Mouse (Mus musculus): Measurements from ENCODE around the gene Aurkb.

Aurkb gene

DNA sequence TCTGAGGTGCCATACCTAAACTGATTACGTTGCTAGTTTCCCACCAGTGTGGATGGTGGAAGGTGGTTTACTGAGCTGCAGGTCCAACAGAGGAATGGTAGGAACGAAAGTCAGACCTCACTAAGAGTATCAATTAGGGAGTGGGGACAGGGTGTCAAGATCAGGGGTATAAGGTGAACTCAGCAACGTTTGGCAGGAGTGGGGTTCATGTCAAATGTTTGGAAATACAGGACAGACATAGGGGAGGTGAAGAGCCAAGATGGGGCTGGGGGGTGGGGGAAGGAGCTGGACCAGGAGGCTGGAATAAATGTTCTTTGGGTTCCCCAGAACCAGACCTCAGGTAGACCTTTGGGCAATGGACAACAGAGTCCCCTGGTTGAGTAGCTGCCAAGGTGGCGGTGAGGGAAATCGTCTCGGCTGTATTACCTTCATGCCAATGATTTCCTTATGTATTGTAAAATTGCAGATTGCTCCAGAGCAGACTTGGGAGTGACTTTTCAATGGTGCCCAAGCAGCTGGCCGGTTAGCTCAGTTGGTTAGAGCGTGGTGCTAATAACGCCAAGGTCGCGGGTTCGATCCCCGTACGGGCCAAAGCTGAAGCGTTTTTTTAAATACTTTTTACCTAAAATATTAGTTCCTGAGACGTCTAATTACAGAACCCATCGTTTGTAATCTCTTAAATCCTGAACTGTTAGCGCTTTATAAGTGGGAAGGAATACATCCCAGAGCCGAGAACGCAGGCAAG lies 8.8 kb upstream of the Aurkb start:
- DNase-seq (ENCODE audit: low read depth, low spot score): peak; percentile 90

DNA sequence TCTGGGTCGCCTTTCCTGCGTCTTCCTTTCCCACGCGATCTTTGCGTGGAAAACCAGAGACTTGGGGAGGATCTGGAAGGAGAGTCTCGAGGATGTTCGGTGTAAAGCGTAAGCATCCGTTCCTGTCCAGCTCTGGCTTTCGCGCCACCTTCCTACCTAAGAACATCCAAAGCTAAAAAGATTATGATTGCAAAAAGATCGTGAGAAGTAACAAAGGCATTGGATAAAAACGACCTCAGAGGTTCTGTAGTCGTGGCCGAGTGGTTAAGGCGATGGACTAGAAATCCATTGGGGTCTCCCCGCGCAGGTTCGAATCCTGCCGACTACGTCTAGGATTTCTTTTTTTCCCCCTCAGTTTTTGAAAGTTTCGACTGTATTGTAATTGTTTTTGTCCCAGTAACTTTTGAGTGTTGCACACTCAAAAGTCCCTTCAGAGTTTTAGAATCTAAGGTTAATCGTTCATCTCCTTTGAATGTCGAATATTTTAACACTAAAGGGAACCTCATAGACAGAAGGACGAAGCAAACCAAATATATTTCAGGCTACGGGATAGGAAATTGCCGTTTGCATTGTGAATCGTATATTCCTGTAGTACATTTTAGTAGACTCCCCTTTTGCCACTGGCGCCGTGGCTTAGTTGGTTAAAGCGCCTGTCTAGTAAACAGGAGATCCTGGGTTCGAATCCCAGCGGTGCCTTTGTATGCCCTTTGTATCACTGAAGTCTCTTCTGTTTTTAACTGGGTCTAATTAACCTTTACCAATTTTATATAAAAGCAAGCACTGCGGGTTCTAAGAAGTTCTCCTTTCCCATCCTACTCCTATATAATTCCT lies 8.0 kb upstream of the Aurkb start:
- DNase-seq (ENCODE audit: low read depth, low spot score): peak; percentile 96

DNA sequence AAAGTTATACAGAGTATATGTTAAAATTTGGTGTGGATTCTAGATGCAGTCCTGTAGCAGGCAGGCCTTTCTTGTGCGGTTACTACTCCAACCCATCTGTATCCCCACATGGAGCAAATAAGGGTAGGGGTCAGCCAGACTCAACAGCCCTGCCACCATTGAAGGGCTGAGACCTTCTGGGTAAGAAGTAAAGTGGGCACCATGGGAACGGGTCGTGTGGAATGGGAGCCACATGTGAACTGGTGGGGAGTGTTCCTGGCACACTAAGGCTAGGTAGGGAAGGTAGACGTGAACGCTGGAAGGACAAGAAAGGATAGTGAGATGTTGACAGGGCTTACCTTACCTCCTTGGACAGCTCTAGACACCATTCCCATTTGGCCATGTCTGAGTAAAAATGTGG lies 7.3 kb upstream of the Aurkb start:
- DNase-seq (ENCODE audit: low read depth, low spot score): no peak

DNA sequence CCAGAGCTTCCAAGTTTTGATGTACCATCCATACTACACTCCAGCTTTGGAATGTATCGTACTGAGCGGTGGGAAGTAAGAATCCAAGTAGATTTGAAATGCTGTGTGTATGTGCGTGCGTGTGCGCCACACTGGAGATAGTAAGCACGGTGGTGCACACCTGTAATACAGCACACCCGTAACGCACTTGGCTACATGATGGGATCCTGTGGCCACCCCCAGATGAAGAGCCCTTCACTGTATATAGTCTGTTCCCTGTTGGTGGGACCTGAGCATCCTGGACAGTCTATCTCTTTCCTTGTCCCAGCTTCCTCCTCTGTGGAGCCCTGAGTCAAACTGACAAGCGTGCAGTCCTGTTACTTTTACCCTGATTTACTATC lies 938 bp downstream of the Aurkb start:
- peak; percentile 28 for DNase-seq (ENCODE audit: low read depth, low spot score)

DNA sequence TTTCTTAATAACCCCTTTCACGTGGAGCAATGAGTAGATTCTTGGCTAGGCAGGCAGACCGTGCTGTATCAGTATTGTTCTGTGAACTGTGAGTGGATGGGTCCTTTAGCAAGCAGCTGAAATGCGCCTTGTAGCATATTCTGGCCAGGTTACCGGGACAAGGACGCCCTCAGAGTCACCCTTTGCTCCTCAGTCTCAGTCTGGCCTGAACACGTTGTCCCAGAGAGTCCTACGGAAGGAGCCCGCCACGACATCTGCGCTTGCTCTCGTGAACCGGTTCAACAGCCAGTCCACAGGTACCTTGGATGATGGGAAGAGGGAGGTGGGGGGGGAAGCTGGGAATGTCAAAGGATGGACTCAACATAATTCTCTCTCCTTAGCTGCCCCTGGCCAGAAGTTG lies 2.1 kb downstream of the Aurkb start:
- no peak for DNase-seq (ENCODE audit: low read depth, low spot score)

DNA sequence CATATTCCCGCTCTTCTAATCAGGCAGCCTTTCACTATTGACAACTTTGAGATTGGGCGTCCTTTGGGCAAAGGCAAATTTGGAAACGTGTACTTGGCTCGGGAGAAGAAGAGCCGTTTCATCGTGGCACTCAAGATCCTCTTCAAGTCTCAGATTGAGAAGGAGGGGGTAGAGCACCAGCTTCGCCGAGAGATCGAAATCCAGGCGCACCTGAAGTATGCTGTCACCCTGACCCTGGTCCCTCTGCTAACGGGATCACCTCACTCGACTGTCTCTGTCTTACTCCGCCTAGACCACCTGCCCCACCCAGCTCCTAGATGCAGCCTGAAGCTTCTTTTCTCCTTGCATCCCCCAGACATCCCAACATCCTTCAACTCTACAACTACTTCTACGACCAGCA lies 2.7 kb downstream of the Aurkb start:
- DNase-seq (ENCODE audit: low read depth, low spot score): no peak

DNA sequence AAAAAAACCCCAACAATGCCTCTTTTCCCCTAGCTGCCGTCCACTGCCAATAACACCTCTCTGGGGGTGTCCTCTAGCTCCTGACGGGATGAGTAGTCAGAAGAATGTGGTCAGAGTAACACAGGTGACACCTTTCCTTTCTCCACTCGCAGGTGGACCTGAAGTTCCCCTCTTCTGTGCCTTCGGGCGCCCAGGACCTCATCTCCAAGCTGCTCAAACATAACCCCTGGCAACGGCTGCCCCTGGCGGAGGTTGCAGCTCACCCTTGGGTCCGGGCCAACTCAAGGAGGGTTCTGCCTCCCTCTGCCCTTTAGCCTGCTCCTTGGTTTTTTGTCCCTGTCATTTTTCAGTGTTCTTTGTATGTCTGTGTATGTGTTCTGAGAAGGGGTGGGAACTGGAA lies 5.3 kb downstream of the Aurkb start:
- DNase-seq (ENCODE audit: low read depth, low spot score): no peak

DNA sequence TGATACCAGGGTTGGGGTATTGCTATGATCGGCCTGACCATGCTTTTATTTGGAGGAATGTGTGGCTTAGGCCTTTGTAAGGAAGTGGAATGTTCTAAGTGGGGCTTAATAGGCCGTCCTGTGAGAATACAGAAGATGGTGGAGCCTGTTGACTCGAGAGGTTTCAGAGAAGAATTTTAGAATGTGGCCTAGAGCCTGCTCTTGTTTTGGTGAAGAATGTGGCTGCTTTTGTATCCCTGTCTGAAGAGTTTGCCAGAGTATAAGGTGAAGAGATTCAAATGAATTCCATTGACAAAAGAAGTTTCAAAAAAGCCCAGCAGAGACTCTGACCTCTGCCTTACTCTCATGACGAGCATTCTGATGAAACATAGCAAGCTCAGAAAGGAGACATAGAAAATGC lies 6.3 kb downstream of the Aurkb start:
- no peak for DNase-seq (ENCODE audit: low read depth, low spot score)

DNA sequence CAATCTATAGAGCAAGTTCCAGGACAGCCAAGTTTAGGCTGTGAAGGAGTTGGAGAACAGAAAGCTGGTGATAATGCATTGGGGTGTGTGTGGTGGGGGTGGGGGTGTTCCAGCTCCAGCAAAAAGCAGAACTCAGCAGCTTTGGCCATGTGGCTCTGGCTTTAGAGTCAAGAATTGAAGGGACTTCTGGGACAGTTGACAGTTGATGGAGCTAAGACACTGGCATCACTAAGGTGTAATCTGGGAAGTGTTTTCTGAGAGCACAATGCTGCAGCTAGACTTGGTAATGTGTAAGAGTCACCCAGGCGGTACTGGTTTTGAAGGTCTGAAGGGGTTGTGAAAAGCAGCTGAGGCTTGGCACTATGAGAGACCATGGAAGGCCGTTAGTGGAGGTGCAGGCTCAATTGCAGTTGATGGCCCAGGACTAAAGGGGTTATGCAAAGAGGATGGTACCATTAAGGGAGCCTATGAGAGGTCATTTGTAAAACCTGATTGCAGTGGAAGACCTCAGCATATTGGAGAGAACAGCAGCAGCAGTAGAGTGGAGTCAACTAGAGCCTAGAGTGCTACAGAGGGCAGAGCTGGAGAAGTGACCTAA lies 7.5 kb downstream of the Aurkb start:
- no peak for DNase-seq (ENCODE audit: low read depth, low spot score)

DNA sequence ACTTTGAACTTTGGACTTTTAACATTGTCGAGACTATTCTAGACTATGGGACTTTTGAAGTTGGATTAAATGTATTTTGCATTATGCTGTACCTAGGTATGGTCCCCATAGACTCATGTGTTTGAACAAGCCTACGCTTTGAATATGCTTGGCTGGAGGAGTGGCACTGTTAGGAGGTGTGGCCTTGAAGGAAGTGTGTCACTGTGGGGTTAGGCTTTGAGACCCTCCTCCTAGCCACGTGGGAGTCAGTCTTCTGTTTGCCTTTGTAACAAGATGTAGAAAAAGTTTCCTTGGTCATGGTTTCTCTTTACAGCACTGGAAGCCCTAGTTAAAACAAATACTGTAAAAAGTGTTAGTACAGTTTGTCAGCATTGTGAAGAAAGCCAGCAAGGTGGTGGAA lies 8.4 kb downstream of the Aurkb start:
- no peak for DNase-seq (ENCODE audit: low read depth, low spot score)

DNA sequence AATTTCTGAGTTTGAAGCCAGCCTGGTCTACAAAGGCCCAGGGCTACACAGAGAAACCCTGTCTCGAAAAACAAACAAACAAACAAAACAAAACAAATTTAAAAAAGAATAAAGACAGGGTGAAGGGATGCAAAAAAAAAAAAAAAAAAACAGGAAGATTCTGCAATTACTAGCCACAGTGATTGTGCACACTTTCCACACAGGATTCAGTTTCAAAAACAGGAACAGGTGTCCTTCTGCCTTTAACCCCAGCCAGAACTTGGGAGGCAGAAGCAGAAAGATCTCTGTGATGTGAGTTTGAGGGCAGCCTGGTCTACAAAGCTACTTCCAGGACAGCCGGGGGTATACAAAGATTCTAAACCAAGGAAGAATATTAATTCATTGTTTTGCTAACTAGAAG lies 12.8 kb downstream of the Aurkb start:
- peak; percentile 7 for DNase-seq (ENCODE audit: low read depth, low spot score)

DNA sequence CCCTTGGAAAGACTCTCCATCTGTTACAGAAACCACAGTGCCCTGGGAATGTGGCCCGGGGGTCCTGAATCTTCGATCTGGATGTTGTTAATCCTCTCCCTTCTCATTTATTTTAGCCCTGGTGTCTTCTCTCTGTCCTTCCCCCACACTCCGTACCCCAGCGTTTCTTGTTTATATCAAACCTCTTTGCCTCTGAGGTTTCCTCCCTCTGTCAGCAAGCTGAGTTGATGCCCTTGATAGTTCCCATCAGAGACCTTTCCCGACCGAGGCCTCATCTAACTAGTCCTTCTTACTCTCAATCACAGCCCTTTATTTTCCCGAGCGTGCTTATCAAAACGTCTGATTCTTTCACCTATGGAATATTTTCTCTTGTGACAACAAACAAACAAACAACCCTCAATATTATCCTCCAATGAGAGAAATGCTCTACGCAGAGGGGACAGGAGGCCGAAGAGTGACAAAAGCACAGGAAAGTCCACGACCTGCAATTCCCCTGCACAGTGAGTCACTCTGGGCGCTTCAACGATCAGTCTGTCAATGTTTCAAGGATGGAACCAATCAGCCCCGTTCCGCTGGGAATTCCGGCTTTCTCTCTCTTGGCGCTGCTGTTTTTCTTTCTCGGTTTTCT lies 13.4 kb downstream of the Aurkb start:
- DNase-seq (ENCODE audit: low read depth, low spot score): no peak

DNA sequence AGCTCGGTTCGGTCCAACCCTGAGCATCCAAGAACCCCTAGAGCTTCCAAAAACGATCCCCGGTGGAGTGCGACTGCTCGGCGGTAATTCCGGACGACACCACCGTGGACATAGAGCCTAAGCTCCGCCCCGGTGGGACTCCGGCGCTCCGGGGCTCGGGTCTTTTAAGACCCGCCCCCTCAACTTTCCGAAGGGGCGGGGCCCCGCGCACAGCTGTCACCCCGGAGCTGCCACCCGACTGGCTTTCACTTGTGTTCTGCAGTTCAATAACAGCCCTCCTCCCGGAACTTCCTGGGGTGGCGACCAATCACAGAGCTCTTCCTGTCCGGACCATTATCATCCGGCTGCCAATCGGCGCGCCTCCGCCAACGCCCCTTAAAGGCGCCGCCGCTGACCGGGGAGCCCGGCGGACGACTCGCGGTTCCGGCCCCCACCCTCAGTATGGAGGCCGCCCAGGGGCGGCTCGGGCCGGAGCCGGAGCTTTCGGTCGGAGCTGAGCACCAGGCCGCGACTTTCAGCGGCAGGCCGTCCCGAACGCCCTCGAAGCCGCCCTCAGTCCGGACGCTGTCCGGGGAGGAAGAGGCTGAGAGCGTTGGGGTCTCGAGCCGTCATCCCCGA lies 14.0 kb downstream of the Aurkb start, which contains the start of gene Borcs6:
Gene Borcs6, plus strand, starts transcription at position 361 of the 618 bp plus-strand sequence.
- peak; percentile 99 for DNase-seq (ENCODE audit: low read depth, low spot score)

DNA sequence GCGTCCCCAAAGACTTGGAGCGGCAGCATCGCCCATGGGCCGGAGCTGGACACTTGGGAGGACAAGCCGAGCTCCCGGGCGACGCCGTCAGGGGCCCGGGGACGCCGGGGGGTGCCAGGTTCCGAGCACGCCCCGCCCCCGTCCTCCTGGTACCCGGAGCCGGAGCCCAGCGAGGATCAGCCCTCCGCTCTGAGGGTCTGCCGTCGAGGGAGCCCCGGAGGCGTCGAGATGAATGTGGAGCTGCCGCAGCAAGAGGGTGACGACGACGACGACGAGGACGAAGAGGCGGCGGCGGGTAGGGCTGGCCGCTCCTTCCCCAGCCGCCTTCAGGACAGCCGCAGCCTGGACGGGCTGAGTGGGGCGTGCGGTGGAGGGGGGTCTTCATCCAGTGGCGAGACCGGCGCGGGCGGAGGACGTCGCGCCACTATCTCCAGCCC lies 14.5 kb downstream of the Aurkb start:
- DNase-seq (ENCODE audit: low read depth, low spot score): peak; percentile 40

DNA sequence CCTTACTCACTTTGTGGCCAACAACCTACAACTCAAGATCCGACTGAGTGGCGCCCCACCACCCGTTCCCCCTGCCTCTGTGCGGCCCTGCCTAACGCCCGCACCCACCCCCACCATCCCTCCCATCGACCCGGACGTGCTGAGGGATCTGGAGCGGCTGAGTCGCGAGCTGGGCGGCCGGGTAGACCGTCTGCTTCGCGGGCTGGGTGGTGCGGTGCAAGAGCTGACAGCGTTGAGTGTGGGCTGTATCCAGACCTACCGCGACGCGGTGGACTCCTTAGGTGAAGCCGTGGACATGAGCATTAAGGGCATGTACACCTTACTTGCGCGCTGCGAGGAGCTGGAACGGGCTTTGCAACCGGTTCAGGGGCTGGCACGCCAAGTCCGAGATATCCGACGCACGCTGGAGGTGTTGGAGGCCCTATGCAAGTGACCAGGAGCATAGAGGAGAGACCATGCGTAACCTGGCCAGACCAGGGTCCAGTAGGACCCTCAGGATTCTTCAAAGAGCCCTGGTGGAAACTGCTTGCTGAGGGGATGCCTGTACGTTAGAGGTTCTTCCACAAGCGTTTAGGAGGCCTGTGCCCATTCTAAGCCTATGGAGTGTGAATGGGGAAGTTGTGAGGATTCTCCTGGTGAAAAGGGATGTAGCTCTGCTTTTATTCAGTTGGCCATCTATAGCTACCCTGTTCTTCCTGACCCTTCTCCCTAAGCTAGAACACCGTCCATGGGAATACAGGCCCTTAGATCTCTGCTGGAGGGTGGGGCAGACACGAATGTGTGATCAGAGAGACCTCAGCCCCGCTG lies 15.2 kb downstream of the Aurkb start:
- peak; percentile 55 for DNase-seq (ENCODE audit: low read depth, low spot score)

DNA sequence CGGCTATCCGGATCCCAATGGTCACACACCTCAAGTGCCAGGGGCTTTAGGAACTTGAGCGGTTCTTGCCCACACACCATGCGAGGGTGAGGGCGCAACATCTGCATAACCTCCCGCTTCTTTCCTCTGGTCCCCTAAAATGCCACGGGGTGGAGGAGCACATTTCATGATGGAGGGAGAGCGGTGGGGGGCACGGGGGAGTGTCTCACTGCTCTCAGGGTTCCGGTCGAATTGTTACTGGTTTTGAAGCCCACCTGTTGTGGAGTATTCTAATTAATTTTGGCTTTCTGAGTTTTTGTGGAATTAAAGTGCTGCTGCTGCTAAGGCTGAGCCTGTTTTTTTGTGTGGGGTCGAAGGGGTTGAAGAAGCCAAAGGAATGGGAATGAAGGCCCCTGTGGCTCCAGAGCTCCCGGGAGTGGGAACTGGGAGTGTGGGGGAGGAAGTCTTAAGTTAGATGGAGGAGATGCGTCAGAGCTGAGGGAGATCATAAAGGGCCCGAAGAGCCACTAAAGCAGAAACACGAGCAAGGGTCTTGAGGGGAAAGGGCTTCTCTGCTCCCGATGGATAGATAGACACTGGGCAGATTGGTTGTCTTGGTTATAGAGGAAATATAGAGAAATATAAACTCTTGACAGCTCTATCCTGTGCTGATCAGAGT lies 15.9 kb downstream of the Aurkb start:
- DNase-seq (ENCODE audit: low read depth, low spot score): peak; percentile 55

DNA sequence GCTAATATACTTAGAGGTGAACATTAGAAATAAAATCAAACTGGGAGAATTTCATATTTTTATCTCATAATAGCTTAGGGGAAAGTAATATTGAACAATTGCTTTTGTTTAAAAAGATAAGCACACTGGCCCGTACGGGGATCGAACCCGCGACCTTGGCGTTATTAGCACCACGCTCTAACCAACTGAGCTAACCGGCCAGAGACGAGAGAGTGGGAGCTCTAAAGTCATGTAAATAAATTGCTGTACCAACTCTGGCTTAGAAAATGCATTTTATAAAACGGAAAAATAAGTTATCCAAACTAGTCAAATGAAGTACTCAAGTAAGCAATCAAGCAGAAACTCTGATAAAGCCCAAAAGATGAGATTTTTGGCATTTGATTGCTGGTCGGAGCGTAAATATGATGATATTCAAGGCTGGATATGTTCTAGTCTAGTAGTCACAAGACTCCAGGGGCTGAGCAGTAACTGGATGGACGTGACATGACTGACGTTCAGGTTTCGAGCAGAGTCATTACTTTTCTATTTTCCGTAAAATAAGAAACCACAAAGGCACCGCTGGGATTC lies 16.8 kb downstream of the Aurkb start:
- peak; percentile 81 for DNase-seq (ENCODE audit: low read depth, low spot score)

DNA sequence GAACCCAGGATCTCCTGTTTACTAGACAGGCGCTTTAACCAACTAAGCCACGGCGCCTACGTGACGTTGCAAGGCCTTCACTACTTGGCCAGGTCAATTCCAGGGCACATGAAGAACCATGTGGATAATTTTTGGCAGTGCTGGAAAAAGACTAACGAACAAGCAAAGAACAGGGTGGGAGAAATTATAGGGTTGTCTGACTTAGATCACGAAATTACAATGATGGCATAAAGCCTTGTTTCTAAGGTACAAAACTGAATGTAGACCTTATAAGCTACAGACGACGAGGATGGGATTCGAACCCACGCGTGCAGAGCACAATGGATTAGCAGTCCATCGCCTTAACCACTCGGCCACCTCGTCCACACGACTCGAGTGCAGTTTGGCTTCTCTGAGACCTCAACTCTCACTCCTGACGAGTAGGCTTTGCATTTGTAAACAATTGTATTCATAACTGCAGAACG lies 17.3 kb downstream of the Aurkb start:
- peak; percentile 97 for DNase-seq (ENCODE audit: low read depth, low spot score)

DNA sequence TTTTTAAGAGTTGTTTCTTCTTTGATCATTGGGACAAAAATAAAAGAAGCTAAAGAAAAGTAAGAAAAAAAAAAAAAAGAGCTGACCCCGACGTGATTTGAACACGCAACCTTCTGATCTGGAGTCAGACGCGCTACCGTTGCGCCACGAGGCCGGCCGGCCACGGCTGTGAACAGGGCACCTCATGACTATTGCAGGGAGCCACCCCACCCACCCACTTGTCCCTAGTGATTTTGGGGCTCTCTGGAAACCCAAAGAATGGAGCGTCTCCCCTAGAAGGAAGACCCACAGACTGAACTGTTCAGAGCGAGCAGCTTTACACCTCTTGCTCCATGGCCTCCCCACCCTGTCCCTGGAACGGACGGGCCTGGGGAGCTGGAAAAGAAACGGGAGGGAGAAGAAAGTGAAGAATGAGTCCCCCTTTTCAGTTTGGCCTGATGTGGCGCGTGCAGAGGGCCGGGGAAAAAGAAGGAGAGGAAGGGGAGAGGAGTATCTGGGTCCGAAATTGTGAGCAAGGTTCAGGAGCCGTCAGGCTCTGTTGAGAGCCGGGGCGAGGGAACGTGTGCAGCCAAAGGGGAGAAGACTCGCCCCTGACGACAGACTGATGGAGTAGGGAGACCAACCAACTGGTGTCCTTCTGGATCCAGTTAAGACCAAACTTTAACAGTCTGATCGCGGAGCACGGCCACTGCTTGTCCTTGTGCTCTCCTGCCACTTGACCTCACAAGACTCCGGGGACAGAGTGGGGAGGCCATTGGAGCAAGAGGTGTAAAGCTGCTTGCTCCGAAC lies 18.2 kb downstream of the Aurkb start:
- DNase-seq (ENCODE audit: low read depth, low spot score): peak; percentile 79
